Mouse (Mus musculus): Measurements from ENCODE around the gene Scml4. TPM values are rescaled to one million over a fixed set of nuclear protein-coding genes. Genes with fewer than 3 reads are reported as not detected.

The Scml4 gene
- polyA plus RNA-seq, 1 experiment from 2014 or later = 0.17 TPM

DNA sequence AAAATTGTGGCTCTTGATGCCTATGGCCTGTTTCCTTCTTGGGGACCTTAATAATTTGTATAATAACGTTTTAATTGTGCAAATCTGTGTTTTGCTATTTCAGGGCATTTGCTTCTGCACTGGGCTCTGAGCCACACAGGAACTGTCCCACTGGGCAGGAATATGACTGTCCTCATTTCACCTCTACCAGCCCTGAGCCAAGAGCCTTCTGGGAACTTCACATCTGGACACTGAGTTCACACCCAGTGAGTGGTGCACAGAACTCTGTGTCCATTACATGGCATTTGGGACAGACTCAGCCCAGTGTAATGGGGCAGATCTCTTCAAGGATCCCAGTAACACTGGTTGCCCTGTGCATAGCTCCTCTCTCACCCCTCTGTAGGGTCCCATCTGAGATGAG, 16.8 kb upstream of the Scml4 start:
- Histone ChIP-seq H3K9me3 (replicated peaks) (peaks cover 4% of the 10 kb centered on the region; the same call in 1 of the 2 replicates), H3K27me3 (ENCODE audit: low read depth, poor library complexity, severe bottlenecking) (no peaks in the 10 kb centered on the region), H3K4me3 (no peak overlapping the region), H3K4me1 (0 out of 2 replicates have a peak, but pooled peaks cover 6% of the 10 kb centered on the region), H3K27ac (replicated peaks) (no peak overlapping the region), H3K36me3 (peaks cover 22% of the 10 kb centered on the region)
- WGBS = 66% methylated on average over 1 of the region's 1 CpGs
- no peak for DNase-seq (ENCODE audit: low spot score)

DNA sequence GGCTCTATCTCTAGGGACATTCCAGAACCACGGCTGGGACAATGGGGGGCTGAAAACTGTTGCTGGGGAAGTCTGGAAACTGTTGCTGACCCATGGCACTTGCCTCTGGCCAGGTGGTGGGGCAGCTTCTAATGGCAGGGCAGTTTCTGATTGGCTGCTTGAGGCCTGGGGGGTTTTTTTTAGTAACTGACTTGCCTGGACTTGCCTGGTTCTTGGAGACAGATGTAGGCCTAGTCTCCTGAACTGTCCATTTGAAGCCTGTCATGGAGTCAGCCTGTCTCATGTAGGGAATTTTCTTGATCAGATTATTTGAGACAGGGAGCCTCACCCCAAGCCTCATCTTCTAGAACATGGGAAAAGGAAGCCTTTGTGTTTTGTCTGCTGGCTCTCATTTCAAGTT, 14.7 kb upstream of the Scml4 start:
- Histone ChIP-seq H3K27me3 (ENCODE audit: low read depth, poor library complexity, severe bottlenecking) (no peaks in the 10 kb centered on the region), H3K4me1 (0 out of 2 replicates have a peak, but pooled peaks cover 6% of the 10 kb centered on the region), H3K4me3 (no peak overlapping the region), H3K27ac (replicated peaks) (no peak overlapping the region), H3K9me3 (replicated peaks) (peaks cover 4% of the 10 kb centered on the region; the same call in 1 of the 2 replicates), H3K36me3 (peaks cover 4% of the 10 kb centered on the region; the same call in 1 of the 2 replicates)
- no peak for DNase-seq (ENCODE audit: low spot score)
- WGBS = 61% methylated on average over 1 of the region's 1 CpGs

DNA sequence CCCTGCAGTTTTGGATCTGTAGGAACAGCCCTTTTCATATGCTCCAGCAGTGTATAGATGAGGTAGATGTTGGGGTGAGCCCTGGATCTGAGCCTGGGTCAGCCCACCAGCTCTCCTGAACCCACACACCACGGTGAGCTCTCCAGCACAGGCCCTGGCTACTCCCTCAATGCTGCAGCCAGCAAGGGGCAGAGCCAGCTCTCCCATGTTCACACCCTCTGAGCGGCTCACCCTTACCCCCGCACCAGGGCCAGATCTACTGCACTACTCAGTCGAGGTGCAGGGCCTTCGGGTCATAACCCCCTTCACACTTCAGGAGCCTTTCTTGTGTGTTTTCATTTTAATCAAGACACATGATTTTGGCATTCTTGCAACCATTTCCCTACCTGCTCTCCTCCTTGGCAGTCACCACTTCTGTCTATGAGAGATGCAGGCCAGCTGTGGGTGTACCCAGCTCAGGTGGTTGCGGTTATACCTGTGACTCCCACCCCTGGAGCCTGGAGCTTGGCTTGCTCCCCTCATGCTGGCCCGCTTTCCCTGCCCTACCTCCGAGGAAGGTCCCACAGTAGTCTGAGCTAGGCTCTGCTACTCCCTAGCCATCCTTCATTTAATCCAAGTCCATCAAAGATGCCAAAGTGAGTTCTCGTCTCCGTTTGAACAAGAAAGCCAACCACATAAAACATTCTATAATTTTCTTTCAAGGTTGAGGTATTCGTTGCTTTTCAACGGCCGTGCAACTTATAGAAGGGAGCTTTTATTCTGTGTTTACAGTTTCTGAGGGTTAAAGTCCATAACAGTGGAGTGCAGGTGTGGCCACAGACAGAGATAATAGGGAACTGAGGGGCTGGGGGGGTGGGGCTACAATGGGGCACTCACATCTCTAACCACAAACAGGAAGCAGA, 11.7 kb upstream of the Scml4 start:
- WGBS = 91% methylated on average over 13 of the region's 13 CpGs
- H3K4me1 ChIP-seq = 0 out of 2 replicates have a peak, but pooled peaks cover 4% of the 10 kb centered on the region
- H3K9me3 ChIP-seq (replicated peaks) = peaks cover 4% of the 10 kb centered on the region; the same call in 1 of the 2 replicates
- no peak for DNase-seq (ENCODE audit: low spot score)
- no peak overlapping the region for H3K27ac ChIP-seq (replicated peaks)
- H3K27me3 ChIP-seq (ENCODE audit: low read depth, poor library complexity, severe bottlenecking) = no peaks in the 10 kb centered on the region; the same call in 1 of the 2 replicates
- no peak overlapping the region for H3K4me3 ChIP-seq
- H3K36me3 ChIP-seq = peaks cover 4% of the 10 kb centered on the region; the same call in 1 of the 2 replicates

DNA sequence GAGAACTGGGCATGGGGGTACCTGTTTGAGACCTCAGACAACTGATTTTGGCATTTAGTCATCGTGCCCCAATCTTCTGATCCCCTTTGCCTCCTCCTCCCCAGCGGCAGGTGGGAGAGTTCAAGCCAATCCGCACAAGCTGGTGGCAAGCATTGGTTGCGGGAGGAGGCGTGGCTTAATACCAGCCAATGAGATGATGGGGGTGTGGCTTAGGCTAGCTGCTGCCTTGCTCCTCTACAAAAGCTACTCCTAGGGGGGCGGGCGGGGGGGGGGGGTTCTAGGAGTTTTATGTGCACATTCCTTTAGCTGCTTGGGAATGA, 11.1 kb upstream of the Scml4 start:
- peaks cover 4% of the 10 kb centered on the region; the same call in 1 of the 2 replicates for H3K9me3 ChIP-seq (replicated peaks)
- DNase-seq (ENCODE audit: low spot score) = no peak
- 0 out of 2 replicates have a peak, but pooled peaks cover 4% of the 10 kb centered on the region for H3K4me1 ChIP-seq
- WGBS = 86% methylated on average over 7 of the region's 7 CpGs
- no peak overlapping the region for H3K27ac ChIP-seq (replicated peaks)
- H3K36me3 ChIP-seq = 0 out of 2 replicates have a peak, but pooled peaks cover 1% of the 10 kb centered on the region
- H3K27me3 ChIP-seq (ENCODE audit: low read depth, poor library complexity, severe bottlenecking) = no peaks in the 10 kb centered on the region; the same call in 1 of the 2 replicates
- H3K4me3 ChIP-seq = no peak overlapping the region

DNA sequence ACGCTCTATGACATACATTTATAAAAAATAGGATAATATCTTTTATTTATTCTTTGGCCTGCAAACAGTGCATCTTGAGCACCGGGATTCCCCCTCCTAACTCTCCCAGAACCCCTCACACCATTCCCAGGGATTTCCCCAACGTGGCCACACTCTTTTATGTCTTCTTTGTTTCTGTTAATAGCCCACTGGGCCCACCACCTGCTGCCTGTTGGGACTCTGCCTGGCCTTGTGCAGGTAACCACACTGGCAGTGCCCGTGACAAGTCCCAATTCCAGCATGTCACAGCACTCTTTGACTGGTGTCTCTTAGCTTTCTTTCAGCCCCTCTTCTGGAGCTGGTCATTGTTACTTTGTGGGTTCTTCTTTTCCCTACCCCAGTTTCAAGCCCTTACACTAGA, 5.3 kb upstream of the Scml4 start:
- WGBS = 59% methylated on average over 4 of the region's 4 CpGs
- Histone ChIP-seq H3K4me1 (peaks cover 14% of the 10 kb centered on the region), H3K9me3 (replicated peaks) (no peaks in the 10 kb centered on the region; the same call in 1 of the 2 replicates), H3K36me3 (no peaks in the 10 kb centered on the region), H3K4me3 (no peak overlapping the region), H3K27me3 (ENCODE audit: low read depth, poor library complexity, severe bottlenecking) (peaks cover under 1% of the 10 kb centered on the region; the same call in 1 of the 2 replicates), H3K27ac (replicated peaks) (peak overlapping the region; percentile 73)
- no peak for DNase-seq (ENCODE audit: low spot score)

DNA sequence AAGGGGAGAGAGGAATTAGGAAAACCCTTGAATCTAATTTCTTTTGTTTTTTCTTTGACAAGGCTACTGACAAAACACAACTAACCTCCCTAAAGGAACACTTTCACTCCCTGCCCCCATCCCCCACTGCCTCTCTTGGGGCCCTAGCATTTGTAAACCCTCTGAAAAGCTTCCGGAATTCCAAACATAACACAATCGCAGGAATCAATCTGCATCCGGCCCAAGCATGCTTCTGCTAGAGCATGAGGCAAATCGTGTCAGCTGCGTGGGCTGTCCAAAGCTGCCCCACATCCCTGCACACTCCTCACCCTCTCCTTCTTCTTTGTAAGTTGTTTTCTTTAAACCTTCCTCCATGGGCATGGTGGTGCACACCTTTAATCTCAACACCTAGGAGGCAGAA, 4.9 kb upstream of the Scml4 start:
- H3K9me3 ChIP-seq (replicated peaks) = no peaks in the 10 kb centered on the region; the same call in 1 of the 2 replicates
- H3K4me1 ChIP-seq = peaks cover 18% of the 10 kb centered on the region
- 57% methylated on average over 5 of the region's 5 CpGs for WGBS
- no peaks in the 10 kb centered on the region for H3K36me3 ChIP-seq
- peaks cover 3% of the 10 kb centered on the region; the same call in 1 of the 2 replicates for H3K27me3 ChIP-seq (ENCODE audit: low read depth, poor library complexity, severe bottlenecking)
- DNase-seq (ENCODE audit: low spot score) = no peak
- peak overlapping the region; percentile 73; the same call in 1 of the 2 replicates for H3K27ac ChIP-seq (replicated peaks)
- no peak overlapping the region for H3K4me3 ChIP-seq

DNA sequence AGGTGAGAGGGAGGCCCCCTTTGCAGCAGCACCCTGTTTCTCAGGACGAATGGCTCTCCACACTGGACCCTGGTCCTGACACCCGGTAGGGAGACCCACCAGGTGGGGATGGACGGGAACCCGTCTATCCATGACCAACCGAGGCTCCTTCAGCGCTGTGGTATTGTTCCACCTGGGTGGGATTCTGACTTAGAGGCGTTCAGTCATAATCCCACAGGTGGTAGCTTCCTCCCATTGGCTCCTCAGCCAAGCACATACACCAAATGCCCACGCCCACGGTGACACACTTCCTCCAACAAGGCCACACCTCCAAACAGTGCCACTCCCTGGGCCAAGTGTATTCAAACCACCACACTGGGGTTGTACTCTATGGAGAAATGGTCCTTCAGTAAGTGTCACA, 3.6 kb upstream of the Scml4 start:
- Histone ChIP-seq H3K9me3 (replicated peaks) (no peaks in the 10 kb centered on the region; the same call in 1 of the 2 replicates), H3K36me3 (no peaks in the 10 kb centered on the region), H3K27me3 (ENCODE audit: low read depth, poor library complexity, severe bottlenecking) (peaks cover 7% of the 10 kb centered on the region; the same call in 1 of the 2 replicates), H3K27ac (replicated peaks) (no peak overlapping the region), H3K4me3 (no peak overlapping the region), H3K4me1 (peaks cover 26% of the 10 kb centered on the region)
- 91% methylated on average over 9 of the region's 9 CpGs for WGBS
- DNase-seq (ENCODE audit: low spot score) = no peak

DNA sequence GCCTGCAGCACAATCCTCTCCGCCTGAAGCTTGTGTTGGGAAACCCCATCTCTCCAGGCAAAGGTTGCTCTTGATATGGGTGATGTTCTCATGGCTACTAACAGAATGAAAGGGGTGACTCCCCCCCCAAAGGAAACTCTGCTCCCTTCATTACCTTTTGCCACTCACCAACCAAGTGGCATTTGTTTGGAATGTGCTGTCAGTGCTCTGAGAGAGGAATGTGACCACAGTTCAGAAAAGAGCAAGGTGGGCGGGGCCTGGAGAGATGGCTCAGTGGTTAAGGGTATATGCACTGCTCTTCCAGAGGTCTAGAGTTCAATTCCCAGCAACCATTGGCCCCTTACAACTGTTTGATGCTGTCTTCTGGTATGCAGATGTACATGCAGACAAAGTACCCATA, 3.1 kb upstream of the Scml4 start:
- H3K27me3 ChIP-seq (ENCODE audit: low read depth, poor library complexity, severe bottlenecking) = peaks cover 10% of the 10 kb centered on the region; the same call in 1 of the 2 replicates
- H3K9me3 ChIP-seq (replicated peaks) = no peaks in the 10 kb centered on the region; the same call in 1 of the 2 replicates
- H3K36me3 ChIP-seq = no peaks in the 10 kb centered on the region
- 92% methylated on average over 2 of the region's 2 CpGs for WGBS
- no peak for DNase-seq (ENCODE audit: low spot score)
- H3K4me3 ChIP-seq = no peak overlapping the region
- no peak overlapping the region for H3K27ac ChIP-seq (replicated peaks)
- peaks cover 28% of the 10 kb centered on the region for H3K4me1 ChIP-seq

DNA sequence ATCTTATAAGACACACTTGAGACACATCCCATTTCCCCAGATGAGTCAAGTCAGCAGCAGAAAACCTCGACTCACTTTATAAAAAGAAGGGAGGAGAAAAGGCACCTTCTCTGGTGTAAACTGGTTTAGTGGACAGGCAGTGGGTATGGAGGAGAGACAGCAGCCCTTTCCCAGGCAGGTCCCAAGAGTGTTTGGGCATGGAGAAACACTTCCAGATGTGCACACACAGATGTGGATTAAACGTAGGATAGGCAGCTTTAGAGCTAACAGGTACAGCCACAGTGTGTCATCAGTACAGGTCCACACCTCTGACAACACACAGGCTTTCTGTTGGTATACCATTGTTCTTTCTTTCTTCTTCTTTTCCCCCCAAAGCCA, 400 bp upstream of the Scml4 start:
- H3K4me3 ChIP-seq = no peak overlapping the region
- no peak for DNase-seq (ENCODE audit: low spot score)
- peaks cover 40% of the 10 kb centered on the region for H3K4me1 ChIP-seq
- peaks cover 17% of the 10 kb centered on the region; the same call in 1 of the 2 replicates for H3K27me3 ChIP-seq (ENCODE audit: low read depth, poor library complexity, severe bottlenecking)
- WGBS = 64% methylated on average over 2 of the region's 2 CpGs
- H3K36me3 ChIP-seq = no peaks in the 10 kb centered on the region
- peak overlapping the region; percentile 55; the same call in 1 of the 2 replicates for H3K27ac ChIP-seq (replicated peaks)
- no peaks in the 10 kb centered on the region for H3K9me3 ChIP-seq (replicated peaks)

DNA sequence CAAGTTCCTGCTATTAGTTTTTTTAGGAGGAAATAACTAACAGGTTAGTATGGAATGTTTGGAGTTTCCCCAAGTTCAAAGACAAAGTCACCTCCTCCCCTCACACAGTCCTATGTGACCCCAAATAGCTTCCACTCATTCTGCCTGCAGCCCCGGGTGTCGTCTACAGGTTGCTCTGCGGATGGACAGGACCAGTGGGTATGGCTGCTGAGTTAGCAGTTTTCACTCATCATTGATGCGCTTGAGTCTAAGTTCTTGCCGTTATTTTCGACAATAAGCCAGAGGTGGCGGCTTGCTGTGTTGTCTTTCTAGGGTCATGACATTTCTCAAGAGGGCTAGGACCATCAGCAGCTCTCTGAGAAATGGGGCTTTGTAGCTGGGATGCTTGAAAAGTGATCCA, 1.3 kb downstream of the Scml4 start:
- H3K27me3 ChIP-seq (ENCODE audit: low read depth, poor library complexity, severe bottlenecking) = peaks cover 17% of the 10 kb centered on the region; the same call in 1 of the 2 replicates
- WGBS = 81% methylated on average over 7 of the region's 7 CpGs
- H3K27ac ChIP-seq (replicated peaks) = no peak overlapping the region
- H3K36me3 ChIP-seq = no peaks in the 10 kb centered on the region
- H3K4me1 ChIP-seq = peaks cover 31% of the 10 kb centered on the region
- H3K9me3 ChIP-seq (replicated peaks) = no peaks in the 10 kb centered on the region
- no peak for DNase-seq (ENCODE audit: low spot score)
- H3K4me3 ChIP-seq = no peak overlapping the region

DNA sequence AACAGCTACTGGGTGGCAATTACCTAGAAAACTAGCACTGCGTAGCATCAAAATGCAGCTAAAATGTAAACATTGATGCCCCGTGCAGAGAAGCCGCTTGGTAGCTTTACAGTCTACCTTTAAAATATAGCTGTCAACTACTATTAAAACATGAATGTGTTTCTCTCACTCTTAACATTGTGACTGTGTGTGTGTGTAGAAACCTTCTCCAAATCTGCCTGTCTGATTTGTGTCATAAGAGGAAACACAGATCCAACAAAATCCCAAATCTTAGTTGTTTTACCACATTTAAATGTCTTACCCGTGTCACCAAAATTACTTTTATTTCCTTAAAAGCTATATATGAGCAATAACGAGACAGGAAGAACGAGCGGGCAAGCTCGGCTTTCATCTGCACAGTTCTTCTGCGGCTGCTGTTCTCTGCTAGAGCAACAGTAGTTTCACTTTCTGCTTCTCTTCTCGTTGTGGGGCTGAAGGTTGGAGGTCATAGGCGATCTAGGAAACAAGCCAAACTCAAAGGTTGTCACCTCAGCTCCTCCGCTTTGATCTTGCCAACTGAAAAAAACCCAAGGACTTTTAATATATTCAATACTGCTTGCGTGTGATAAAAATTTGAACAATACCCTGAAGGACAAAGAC, 2.1 kb downstream of the Scml4 start:
- Histone ChIP-seq H3K4me3 (no peak overlapping the region), H3K36me3 (no peaks in the 10 kb centered on the region), H3K27ac (replicated peaks) (no peak overlapping the region), H3K4me1 (peaks cover 35% of the 10 kb centered on the region), H3K27me3 (ENCODE audit: low read depth, poor library complexity, severe bottlenecking) (peaks cover 17% of the 10 kb centered on the region; the same call in 1 of the 2 replicates), H3K9me3 (replicated peaks) (no peaks in the 10 kb centered on the region)
- 83% methylated on average over 13 of the region's 13 CpGs for WGBS
- DNase-seq (ENCODE audit: low spot score) = no peak

DNA sequence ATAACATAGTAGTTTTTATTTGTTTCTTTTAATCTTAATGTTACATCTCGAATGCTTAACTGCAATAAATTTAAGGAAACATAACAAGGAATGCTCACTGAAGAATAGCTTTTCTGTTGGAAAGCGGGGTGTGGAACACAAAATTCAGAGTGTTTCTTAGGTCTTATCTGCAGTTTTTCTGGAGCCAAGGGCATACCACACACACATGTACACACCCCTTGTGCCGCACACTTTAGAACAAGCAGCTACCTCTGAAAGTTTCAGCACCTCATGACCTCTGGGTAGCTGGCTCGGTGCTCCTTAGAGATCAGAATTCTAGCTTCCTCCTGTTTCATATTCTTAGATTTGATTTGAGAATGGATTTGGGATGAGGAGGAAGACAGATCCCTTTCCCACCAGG, 2.6 kb downstream of the Scml4 start:
- Histone ChIP-seq H3K27ac (replicated peaks) (no peak overlapping the region), H3K4me1 (peaks cover 38% of the 10 kb centered on the region), H3K4me3 (no peak overlapping the region), H3K27me3 (ENCODE audit: low read depth, poor library complexity, severe bottlenecking) (peaks cover 17% of the 10 kb centered on the region; the same call in 1 of the 2 replicates), H3K36me3 (no peaks in the 10 kb centered on the region), H3K9me3 (replicated peaks) (no peaks in the 10 kb centered on the region)
- DNase-seq (ENCODE audit: low spot score) = no peak
- 92% methylated on average over 4 of the region's 4 CpGs for WGBS
